Mouse (Mus musculus): ENCODE results near the gene Slc22a18. TPM values are rescaled to one million over a fixed set of nuclear protein-coding genes. Genes with fewer than 3 reads are reported as not detected.

The Slc22a18 gene
- polyA plus RNA-seq, 1 experiment from 2014 or later = 1.4 TPM

- no peak overlapping the region for H3K27ac ChIP-seq
- H3K27me3 ChIP-seq = peaks cover 14% of the 10 kb centered on the region
- no peaks in the 10 kb centered on the region for H3K9me3 ChIP-seq
- no peaks in the 10 kb centered on the region for H3K4me1 ChIP-seq
- no peak for ATAC-seq (ENCODE audit: low FRiP score, low read depth)
- 66% methylated on average over 6 of the region's 6 CpGs for WGBS
- no peak overlapping the region for H3K4me2 ChIP-seq (replicated peaks)
- no peak overlapping the region for H3K9ac ChIP-seq
- no peak overlapping the region for H3K4me3 ChIP-seq
- H3K36me3 ChIP-seq = no peaks in the 10 kb centered on the region
These were observed 20.1 kb downstream of the Slc22a18 start for GRCm38 (mm10) chr7:143493616-143494126.

GRCm38 (mm10) chr7:143495104-143495961 is 21.8 kb downstream of the Slc22a18 start:
- no peak for ATAC-seq (ENCODE audit: low FRiP score, low read depth)

GRCm38 (mm10) chr7:143498584-143498983 is 25.0 kb downstream of the Slc22a18 start:
- Histone ChIP-seq H3K27ac (no peak overlapping the region), H3K4me3 (no peak overlapping the region), H3K9ac (no peak overlapping the region), H3K27me3 (peaks cover 48% of the 10 kb centered on the region), H3K36me3 (no peaks in the 10 kb centered on the region), H3K9me3 (no peaks in the 10 kb centered on the region), H3K4me2 (replicated peaks) (no peak overlapping the region), H3K4me1 (peaks cover 11% of the 10 kb centered on the region)
- no peak for ATAC-seq (ENCODE audit: low FRiP score, low read depth)
- 86% methylated on average over 4 of the region's 4 CpGs for WGBS

More at GRCm38 (mm10) chr7:143495104-143495961, 21.8 kb downstream of the Slc22a18 start:
- H3K27ac ChIP-seq = no peak overlapping the region
- no peaks in the 10 kb centered on the region for H3K4me1 ChIP-seq
- no peaks in the 10 kb centered on the region for H3K36me3 ChIP-seq
- H3K9me3 ChIP-seq = no peaks in the 10 kb centered on the region
- WGBS = 77% methylated on average over 8 of the region's 8 CpGs
- no peak overlapping the region for H3K4me3 ChIP-seq
- no peak overlapping the region for H3K4me2 ChIP-seq (replicated peaks)
- H3K27me3 ChIP-seq = peaks cover 22% of the 10 kb centered on the region
- H3K9ac ChIP-seq = no peak overlapping the region

- Histone ChIP-seq H3K27ac (no peak overlapping the region), H3K4me3 (peak overlapping the region; percentile 54)
These were observed 27.4 kb downstream of the Slc22a18 start for GRCm38 (mm10) chr7:143500912-143501311.

GRCm38 (mm10) chr7:143501643-143502417 is 28.3 kb downstream of the Slc22a18 start:
- peak overlapping the region; percentile 68 for H3K9ac ChIP-seq
- WGBS = 4% methylated on average over 55 of the region's 55 CpGs
- ATAC-seq (ENCODE audit: low FRiP score, low read depth) = no peak

More at GRCm38 (mm10) chr7:143500912-143501311, 27.4 kb downstream of the Slc22a18 start:
- no peaks in the 10 kb centered on the region for H3K9me3 ChIP-seq
- no peak for ATAC-seq (ENCODE audit: low FRiP score, low read depth)
- H3K4me2 ChIP-seq (replicated peaks) = peak overlapping the region; percentile 81
- peaks cover 62% of the 10 kb centered on the region for H3K27me3 ChIP-seq
- no peak overlapping the region for H3K9ac ChIP-seq
- no peaks in the 10 kb centered on the region for H3K36me3 ChIP-seq
- 18% methylated on average over 2 of the region's 2 CpGs for WGBS
- peaks cover 11% of the 10 kb centered on the region for H3K4me1 ChIP-seq

GRCm38 (mm10) chr7:143502418-143503200 is 29.1 kb downstream of the Slc22a18 start, which contains the start of gene Phlda2:
Gene Phlda2 (minus strand): TSS chr7:143503150.
- Histone ChIP-seq H3K36me3 (no peaks in the 10 kb centered on the region), H3K9me3 (no peaks in the 10 kb centered on the region), H3K27me3 (peaks cover 63% of the 10 kb centered on the region), H3K4me2 (replicated peaks) (peak within 1 kb of the TSS; percentile 81), H3K4me1 (peaks cover 11% of the 10 kb centered on the region), H3K4me3 (peak within 1 kb of the TSS; percentile 54), H3K9ac (peak within 1 kb of the TSS; percentile 68), H3K27ac (no peak within 1 kb of the TSS)
- peak; percentile 48; the same call in 1 of the 2 replicates for ATAC-seq (ENCODE audit: low FRiP score, low read depth)
- whole genome bisulfite sequencing = 3% methylated on average over 51 of the region's 51 CpGs

More at GRCm38 (mm10) chr7:143501643-143502417, 28.3 kb downstream of the Slc22a18 start:
- Histone ChIP-seq H3K27ac (no peak overlapping the region), H3K4me1 (peaks cover 11% of the 10 kb centered on the region), H3K4me3 (peak overlapping the region; percentile 54), H3K9me3 (no peaks in the 10 kb centered on the region), H3K4me2 (replicated peaks) (peak overlapping the region; percentile 81), H3K36me3 (no peaks in the 10 kb centered on the region), H3K27me3 (peaks cover 62% of the 10 kb centered on the region)

GRCm38 (mm10) chr7:143503926-143504325 is 30.4 kb downstream of the Slc22a18 start:
- peaks cover 64% of the 10 kb centered on the region for H3K27me3 ChIP-seq
- H3K4me1 ChIP-seq = peaks cover 11% of the 10 kb centered on the region
- H3K9ac ChIP-seq = no peak overlapping the region
- H3K9me3 ChIP-seq = no peaks in the 10 kb centered on the region
- no peak overlapping the region for H3K4me3 ChIP-seq
- H3K36me3 ChIP-seq = no peaks in the 10 kb centered on the region
- no peak overlapping the region for H3K4me2 ChIP-seq (replicated peaks)
- H3K27ac ChIP-seq = no peak overlapping the region
- ATAC-seq (ENCODE audit: low FRiP score, low read depth) = no peak
- 82% methylated on average over 6 of the region's 6 CpGs for WGBS

- Histone ChIP-seq H3K27me3 (peaks cover 51% of the 10 kb centered on the region), H3K4me3 (no peak overlapping the region), H3K9me3 (no peaks in the 10 kb centered on the region), H3K4me2 (replicated peaks) (no peak overlapping the region), H3K4me1 (peaks cover 11% of the 10 kb centered on the region), H3K36me3 (0 out of 2 replicates have a peak, but pooled peaks cover 3% of the 10 kb centered on the region), H3K27ac (no peak overlapping the region), H3K9ac (no peak overlapping the region)
- 90% methylated on average over 2 of the region's 2 CpGs for WGBS
- ATAC-seq (ENCODE audit: low FRiP score, low read depth) = no peak
These were observed 31.9 kb downstream of the Slc22a18 start for GRCm38 (mm10) chr7:143505411-143505810.

- Histone ChIP-seq H3K27ac (no peak overlapping the region), H3K27me3 (peaks cover 47% of the 10 kb centered on the region), H3K4me2 (replicated peaks) (no peak overlapping the region), H3K36me3 (0 out of 2 replicates have a peak, but pooled peaks cover 3% of the 10 kb centered on the region), H3K9me3 (no peaks in the 10 kb centered on the region), H3K4me1 (peaks cover 11% of the 10 kb centered on the region), H3K4me3 (no peak overlapping the region), H3K9ac (no peak overlapping the region)
- 26% methylated on average over 11 of the region's 11 CpGs for WGBS
- ATAC-seq (ENCODE audit: low FRiP score, low read depth) = no peak
These were observed 32.3 kb downstream of the Slc22a18 start for GRCm38 (mm10) chr7:143505823-143506222.

- no peak for ATAC-seq (ENCODE audit: low FRiP score, low read depth)
- Histone ChIP-seq H3K4me2 (replicated peaks) (no peak overlapping the region), H3K27ac (no peak overlapping the region), H3K36me3 (0 out of 2 replicates have a peak, but pooled peaks cover 3% of the 10 kb centered on the region), H3K9ac (no peak overlapping the region), H3K4me1 (peaks cover 10% of the 10 kb centered on the region), H3K27me3 (peaks cover 42% of the 10 kb centered on the region), H3K4me3 (no peak overlapping the region), H3K9me3 (no peaks in the 10 kb centered on the region)
- 66% methylated on average over 7 of the region's 7 CpGs for WGBS
These were observed 32.7 kb downstream of the Slc22a18 start for GRCm38 (mm10) chr7:143506271-143506670.

GRCm38 (mm10) chr7:143506675-143507074 is 33.1 kb downstream of the Slc22a18 start:
- peaks cover 38% of the 10 kb centered on the region for H3K27me3 ChIP-seq
- H3K9me3 ChIP-seq = no peaks in the 10 kb centered on the region
- no peak overlapping the region for H3K4me2 ChIP-seq (replicated peaks)
- H3K4me3 ChIP-seq = no peak overlapping the region
- WGBS = 32% methylated on average over 7 of the region's 7 CpGs
- peaks cover 5% of the 10 kb centered on the region for H3K4me1 ChIP-seq
- H3K36me3 ChIP-seq = 0 out of 2 replicates have a peak, but pooled peaks cover 3% of the 10 kb centered on the region
- H3K9ac ChIP-seq = no peak overlapping the region
- ATAC-seq (ENCODE audit: low FRiP score, low read depth) = no peak
- no peak overlapping the region for H3K27ac ChIP-seq
